Mouse (Mus musculus) stomach, postnatal 0 days (tissue): ENCODE data around the gene Pde4c. TPM values are rescaled to one million over a fixed set of nuclear protein-coding genes. Genes with fewer than 3 reads are reported as not detected.

Experiments
- ATAC-seq: fragments of 200-750 bp; cut with Nextera tagmentation; 2 replicates; pipeline ENCODE4 v1.8.0; 2017; ENCODE audit not compliant: low FRiP score, low TSS enrichment
- DNase-seq: peaks from one replicate; pipeline ENCODE4 v3.0.0-alpha.2; 2016; ENCODE audit warnings: low spot score
- H3K27ac ChIP-seq: fragments of 300-500 bp; sonication (generic); replicated peaks from 2 replicates; pipeline ENCODE4 v1.5.1; 2014; ENCODE audit warnings: mild to moderate bottlenecking, control low read depth
- H3K27me3 ChIP-seq: fragments of 300-500 bp; sonication (generic); 2 replicates; pipeline ENCODE4 v1.6.1; 2014; ENCODE audit warnings: low read length; ENCODE audit not compliant: control insufficient read depth, insufficient read depth
- H3K36me3 ChIP-seq: fragments of 300-500 bp; sonication (generic); 2 replicates; pipeline ENCODE4 v1.6.1; 2014; ENCODE audit warnings: low read length, mixed read lengths; ENCODE audit not compliant: control insufficient read depth, insufficient read depth
- H3K4me1 ChIP-seq: fragments of 300-500 bp; sonication (generic); replicated peaks from 2 replicates; pipeline ENCODE4 v1.6.1; 2014; ENCODE audit warnings: antibody characterized with exemption; ENCODE audit not compliant: control insufficient read depth, insufficient read depth
- H3K4me2 ChIP-seq: fragments of 300-500 bp; sonication (generic); replicated peaks from 2 replicates; pipeline ENCODE4 v1.6.1; 2014; ENCODE audit warnings: low read depth, mild to moderate bottlenecking, control low read depth, moderate library complexity
- H3K4me3 ChIP-seq: fragments of 300-500 bp; sonication (generic); 2 replicates; pipeline ENCODE4 v1.5.1; 2014; ENCODE audit warnings: low read depth, low read length, control low read depth
- H3K9ac ChIP-seq: fragments of 300-500 bp; sonication (generic); 2 replicates; pipeline ENCODE4 v1.6.1; 2014; ENCODE audit warnings: mild to moderate bottlenecking, low read length, control low read depth, mixed read lengths
- H3K9me3 ChIP-seq: fragments of 300-500 bp; sonication (generic); 2 replicates; pipeline ENCODE4 v1.6.1; 2016; ENCODE audit warnings: low read length; ENCODE audit not compliant: control insufficient read depth
- CTCF ChIP-seq: IDR thresholded peaks from 2 replicates; pipeline ENCODE4 v1.5.1; 2016; ENCODE audit warnings: antibody characterized with exemption, low read depth, mild to moderate bottlenecking, moderate library complexity
- EP300 ChIP-seq: optimal IDR thresholded peaks from 2 replicates; pipeline ENCODE3; 2016; ENCODE audit warnings: antibody characterized with exemption
- WGBS: fragments of 180-500 bp; shearing (Covaris S2); extraction: QIAGEN DNeasy Blood & Tissue Kit; methylation state at CpG from one replicate; pipeline ENCODE4 v1.1.7; 2014; 5-methylcytosine and 5-hydroxymethylcytosine counted together
- polyA plus RNA-seq: library from polyadenylated mRNA; unstranded; fragments of >200 nt; fragmentation: Nextera tagmentation; extraction: Ambion mirVana; gene quantifications from 2 replicates; pipeline ENCODE4 v1.2.1, GENCODE M21; 2015

Pde4c gene
- polyA plus RNA-seq, 1 experiment from 2014 or later, result 0.27 TPM

DNA sequence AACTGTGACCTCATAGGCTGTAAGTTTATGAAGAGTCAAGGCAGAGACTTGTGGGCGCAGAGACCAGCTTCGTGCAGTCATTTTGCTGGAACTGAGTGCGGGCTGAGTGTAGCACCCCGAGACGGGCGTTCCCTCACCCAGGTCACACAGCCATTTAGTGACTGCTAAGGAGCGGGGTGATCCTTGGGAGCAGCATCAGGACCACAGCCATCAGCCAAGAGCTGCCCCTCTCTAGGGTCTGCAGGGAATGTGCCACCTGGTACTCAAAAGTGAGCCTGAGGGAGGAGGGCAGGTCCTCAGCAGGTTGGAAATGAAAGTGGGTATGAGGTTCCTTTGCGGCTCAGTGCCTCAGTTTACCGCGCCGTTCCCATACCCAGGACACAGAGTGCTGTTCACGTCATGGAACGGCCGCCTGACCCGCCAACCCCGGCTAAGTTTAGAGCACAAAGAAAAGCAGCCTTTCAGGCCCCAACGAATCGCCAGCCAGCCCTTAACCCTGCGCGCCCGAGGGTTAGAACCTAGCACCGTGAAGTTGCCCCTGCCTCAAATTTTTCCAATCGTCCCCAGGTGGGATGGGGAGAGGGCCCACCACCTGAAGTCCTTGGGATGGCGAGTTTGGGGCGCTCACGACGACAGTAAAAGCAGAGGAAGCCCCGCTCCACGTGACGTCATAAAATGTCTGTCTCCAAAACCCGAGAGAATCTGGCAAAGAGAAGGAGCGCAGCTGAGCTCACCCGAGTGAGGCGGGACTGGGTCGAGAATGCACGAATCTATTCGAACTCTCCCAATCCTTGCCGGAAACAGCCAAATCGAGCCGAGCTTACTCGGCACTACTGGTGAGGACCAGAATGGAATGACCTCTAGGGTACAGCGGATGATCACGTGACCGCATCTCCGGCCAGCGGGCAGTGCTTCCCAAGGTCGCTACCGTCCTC lies 20.4 kb downstream of the Pde4c start:
- H3K4me2 ChIP-seq, result peak overlapping the region; percentile 49
- WGBS, result 7% methylated on average over 48 of the region's 48 CpGs
- H3K27me3 ChIP-seq, result 0 out of 2 replicates have a peak, but pooled peaks cover 5% of the 10 kb centered on the region
- peak overlapping the region; percentile 28 for H3K4me3 ChIP-seq
- DNase-seq, result no peak
- peak overlapping the region; percentile 31; the same call in 1 of the 2 replicates for H3K9ac ChIP-seq
- H3K9me3 ChIP-seq, result no peaks in the 10 kb centered on the region
- no peak for TF ChIP-seq CTCF
- TF ChIP-seq EP300, result no peak
- 0 out of 2 replicates have a peak, but pooled peaks cover 3% of the 10 kb centered on the region for H3K4me1 ChIP-seq
- peak; percentile 39; the same call in 1 of the 2 replicates for ATAC-seq
- H3K36me3 ChIP-seq, result no peaks in the 10 kb centered on the region
- no peak overlapping the region for H3K27ac ChIP-seq

DNA sequence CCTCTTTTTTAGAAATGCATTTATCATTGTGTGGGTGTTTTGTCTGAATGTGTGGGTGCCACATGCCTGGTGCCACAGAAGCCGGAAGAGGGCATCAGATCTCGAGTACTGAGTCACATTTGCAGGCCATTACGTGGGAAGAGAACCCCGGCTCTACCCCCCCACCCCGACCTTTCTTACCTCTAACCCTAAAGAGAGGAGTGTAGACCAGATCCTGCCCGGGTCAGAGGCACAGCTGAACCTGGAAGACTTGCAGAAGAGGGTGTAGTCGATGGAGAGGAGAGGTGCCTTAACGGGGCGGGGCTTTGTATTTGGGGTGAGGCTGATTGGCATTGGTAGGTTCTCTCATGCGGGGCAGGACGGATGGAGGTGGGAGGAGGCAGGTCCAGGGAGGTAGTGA lies 21.3 kb downstream of the Pde4c start:
- Histone ChIP-seq H3K9ac (no peak overlapping the region), H3K36me3 (no peaks in the 10 kb centered on the region), H3K4me3 (no peak overlapping the region), H3K27ac (no peak overlapping the region), H3K9me3 (no peaks in the 10 kb centered on the region), H3K4me1 (0 out of 2 replicates have a peak, but pooled peaks cover 3% of the 10 kb centered on the region), H3K4me2 (no peak overlapping the region), H3K27me3 (0 out of 2 replicates have a peak, but pooled peaks cover 5% of the 10 kb centered on the region)
- DNase-seq (no peak), ATAC-seq (no peak)
- WGBS, result 45% methylated on average over 11 of the region's 11 CpGs
- TF ChIP-seq CTCF (no peak), EP300 (no peak)

DNA sequence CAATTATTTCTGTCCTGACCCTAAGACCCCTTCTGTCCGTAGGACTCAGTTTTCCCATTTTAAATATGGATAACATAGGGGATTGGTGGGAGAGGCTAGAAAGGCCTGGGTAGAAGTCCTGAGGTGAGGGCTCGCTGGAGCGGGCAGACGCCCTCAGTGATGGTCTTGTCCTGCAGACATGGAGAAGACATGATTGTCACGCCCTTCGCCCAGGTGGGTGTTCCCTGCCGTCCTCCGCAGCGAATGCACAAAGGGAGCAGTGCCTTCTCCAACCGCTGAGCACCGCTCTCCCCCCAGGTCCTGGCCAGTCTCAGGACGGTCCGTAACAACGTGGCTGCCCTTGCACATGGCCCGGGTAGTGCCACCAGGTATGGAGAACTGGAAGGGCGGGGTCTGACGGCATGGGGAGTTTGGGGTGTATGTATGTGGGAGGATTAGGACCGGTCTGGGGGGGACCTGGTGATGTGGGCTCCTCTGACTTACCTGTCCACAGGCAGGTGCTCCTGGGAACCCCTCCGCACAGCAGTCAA lies 22.2 kb downstream of the Pde4c start:
- WGBS, result 55% methylated on average over 19 of the region's 19 CpGs
- Histone ChIP-seq H3K27ac (no peak overlapping the region), H3K36me3 (no peaks in the 10 kb centered on the region), H3K27me3 (0 out of 2 replicates have a peak, but pooled peaks cover 5% of the 10 kb centered on the region), H3K4me1 (0 out of 2 replicates have a peak, but pooled peaks cover 3% of the 10 kb centered on the region), H3K4me2 (no peak overlapping the region), H3K9me3 (no peaks in the 10 kb centered on the region), H3K9ac (no peak overlapping the region), H3K4me3 (no peak overlapping the region)
- peak; percentile 5; the same call in 1 of the 2 replicates for ATAC-seq
- DNase-seq, result no peak
- TF ChIP-seq CTCF, result peak; percentile 16; the same call in 1 of the 2 replicates
- TF ChIP-seq EP300, result no peak

DNA sequence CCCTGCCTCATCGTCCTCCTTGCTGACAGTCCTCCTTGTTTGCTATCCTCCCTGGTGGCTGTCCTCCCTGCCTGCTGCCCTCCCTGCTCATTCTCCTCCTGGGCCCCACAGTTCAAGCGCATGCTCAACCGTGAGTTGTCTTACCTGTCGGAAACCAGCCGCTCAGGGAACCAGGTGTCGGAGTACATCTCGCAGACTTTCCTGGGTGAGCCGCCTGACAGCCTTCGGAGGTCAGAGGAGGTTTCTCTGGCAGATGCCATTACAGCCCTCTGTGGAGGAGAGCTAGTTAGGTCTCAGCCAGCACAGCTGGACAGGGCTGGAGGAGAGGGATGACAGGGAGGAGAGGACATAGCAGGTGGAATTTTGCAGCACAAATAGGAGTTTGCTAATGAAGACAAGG lies 23.2 kb downstream of the Pde4c start:
- no peak for ATAC-seq
- no peak overlapping the region for H3K4me2 ChIP-seq
- DNase-seq, result no peak
- H3K9ac ChIP-seq, result no peak overlapping the region
- no peaks in the 10 kb centered on the region for H3K36me3 ChIP-seq
- no peaks in the 10 kb centered on the region for H3K9me3 ChIP-seq
- WGBS, result 50% methylated on average over 9 of the region's 9 CpGs
- 0 out of 2 replicates have a peak, but pooled peaks cover 3% of the 10 kb centered on the region for H3K4me1 ChIP-seq
- H3K27me3 ChIP-seq, result 0 out of 2 replicates have a peak, but pooled peaks cover 5% of the 10 kb centered on the region
- TF ChIP-seq CTCF (no peak), EP300 (no peak)
- no peak overlapping the region for H3K4me3 ChIP-seq
- H3K27ac ChIP-seq, result no peak overlapping the region

DNA sequence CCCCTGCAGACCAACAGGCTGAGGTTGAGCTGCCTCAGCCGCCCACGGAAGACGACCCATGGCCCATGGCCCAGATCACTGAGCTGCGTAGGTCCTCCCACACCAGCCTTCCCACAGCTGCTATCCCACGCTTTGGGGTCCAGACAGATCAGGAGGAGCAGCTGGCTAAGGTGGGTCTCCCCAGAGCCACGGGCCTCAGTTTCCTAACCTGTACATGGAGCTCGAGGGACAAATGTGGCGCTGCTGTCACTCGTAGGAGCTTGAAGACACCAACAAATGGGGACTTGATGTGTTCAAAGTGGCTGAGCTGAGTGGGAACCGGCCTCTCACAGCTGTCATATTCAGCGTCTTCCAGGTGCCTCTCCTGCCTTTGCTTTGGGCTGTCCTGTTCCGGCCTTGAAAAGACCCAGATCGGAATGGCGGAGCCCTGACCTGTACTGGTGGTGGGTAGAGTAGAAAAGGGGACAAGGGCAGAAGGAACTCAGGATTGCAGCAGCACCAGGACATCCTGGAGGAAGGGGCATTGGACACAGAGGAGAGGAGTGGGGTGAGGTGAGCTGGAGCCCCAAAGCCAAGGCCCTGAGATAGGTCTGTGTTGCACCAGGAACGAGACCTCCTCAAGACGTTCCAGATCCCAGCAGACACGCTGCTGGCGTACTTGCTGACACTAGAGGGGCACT lies 23.8 kb downstream of the Pde4c start:
- Histone ChIP-seq H3K4me3 (no peak overlapping the region), H3K27ac (no peak overlapping the region), H3K27me3 (0 out of 2 replicates have a peak, but pooled peaks cover 4% of the 10 kb centered on the region), H3K36me3 (no peaks in the 10 kb centered on the region), H3K9ac (no peak overlapping the region), H3K4me2 (no peak overlapping the region), H3K4me1 (0 out of 2 replicates have a peak, but pooled peaks cover 3% of the 10 kb centered on the region), H3K9me3 (no peaks in the 10 kb centered on the region)
- 82% methylated on average over 18 of the region's 18 CpGs for WGBS
- DNase-seq (no peak), ATAC-seq (no peak)
- TF ChIP-seq EP300 (no peak), CTCF (no peak)
